Mouse (Mus musculus): Measurements from ENCODE around the gene Fam71e1. TPM values are rescaled to one million over a fixed set of nuclear protein-coding genes. Genes with fewer than 3 reads are reported as not detected.

Fam71e1 gene
- polyA plus RNA-seq, 1 experiment, result 9.4 TPM

DNA sequence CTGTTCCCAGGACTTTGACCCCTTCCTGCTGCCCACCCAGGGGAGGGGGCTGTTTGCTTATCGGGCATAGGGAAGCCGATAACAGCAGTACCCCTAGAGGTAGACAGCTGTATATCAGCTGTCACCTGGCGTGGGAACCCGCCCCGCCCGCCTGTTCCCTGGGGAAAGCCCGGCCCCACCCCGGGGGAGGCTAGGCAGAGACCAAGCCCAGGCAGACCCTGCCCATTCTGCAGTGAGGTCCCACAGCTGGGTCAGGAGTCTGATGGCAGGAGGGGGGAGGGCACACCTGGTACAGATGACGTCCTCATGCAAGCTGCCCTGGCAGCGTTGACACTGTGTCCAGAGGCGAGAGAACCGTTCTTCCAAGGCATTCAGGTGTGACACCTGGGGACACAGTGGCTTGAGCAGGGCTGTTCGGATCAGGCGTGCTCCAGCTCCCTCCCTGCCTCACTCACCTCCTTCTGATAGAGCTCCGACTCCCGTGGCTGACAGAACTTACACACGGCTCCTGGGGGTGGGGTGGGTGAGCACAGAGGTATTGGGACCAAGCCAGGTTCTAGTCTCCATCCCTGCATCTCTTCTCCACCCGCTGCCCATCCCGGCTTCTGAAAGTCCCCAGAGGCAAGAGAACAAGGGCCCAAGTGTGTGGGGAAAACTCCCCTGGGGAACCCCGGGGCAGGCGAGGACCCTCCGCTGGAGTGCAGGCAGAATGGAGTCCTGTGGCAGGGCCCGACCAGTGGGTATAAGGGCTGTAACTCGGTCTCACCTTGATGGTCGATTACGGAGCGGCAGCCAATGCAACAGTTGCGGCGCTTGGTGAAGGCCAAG lies 36.8 kb downstream of the Fam71e1 start:
- Histone ChIP-seq H3K4me1 (replicated peaks; ENCODE audit: control insufficient read depth, insufficient read depth, low read length) (peaks cover 21% of the 10 kb centered on the region), H3K27ac (ENCODE audit: control insufficient read depth, insufficient read depth, low read length) (no peak overlapping the region), H3K27me3 (ENCODE audit: control insufficient read depth, insufficient read depth, low read length) (no peaks in the 10 kb centered on the region), H3K36me3 (ENCODE audit: control insufficient read depth, insufficient read depth, low read length) (peaks cover 4% of the 10 kb centered on the region), H3K4me3 (ENCODE audit: control insufficient read depth, insufficient read depth, low read length) (no peak overlapping the region)
- 95% methylated on average over 29 of the region's 29 CpGs for WGBS
- TF ChIP-seq POLR2A (IDR thresholded peaks at IDR 0.05; ENCODE audit: control insufficient read depth, extremely low read depth, insufficient read depth, low read length, poor library complexity) (no peak), CTCF (IDR thresholded peaks at IDR 0.05; ENCODE audit: borderline replicate concordance, control insufficient read depth, extremely low read depth, insufficient read depth, low read length, poor library complexity) (no peak)
- DNase-seq, result no peak

DNA sequence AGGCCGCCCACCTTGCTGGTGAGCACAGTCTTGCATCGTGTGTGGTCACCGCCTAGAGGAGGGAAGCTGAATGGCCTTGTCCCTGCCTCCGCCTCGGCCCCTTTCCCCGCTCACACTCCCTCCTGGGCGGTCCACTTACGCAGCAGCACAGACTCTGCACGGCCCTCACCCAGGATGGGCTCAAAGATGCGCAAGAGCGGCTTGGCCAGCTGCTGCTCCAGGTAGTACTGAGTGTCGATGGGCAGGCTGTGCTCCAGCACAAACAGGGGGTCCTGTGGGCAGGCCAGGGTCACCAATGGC lies 37.3 kb downstream of the Fam71e1 start:
- Histone ChIP-seq H3K36me3 (ENCODE audit: control insufficient read depth, insufficient read depth, low read length) (peaks cover 8% of the 10 kb centered on the region), H3K27ac (ENCODE audit: control insufficient read depth, insufficient read depth, low read length) (no peak overlapping the region), H3K27me3 (ENCODE audit: control insufficient read depth, insufficient read depth, low read length) (no peaks in the 10 kb centered on the region), H3K4me3 (ENCODE audit: control insufficient read depth, insufficient read depth, low read length) (no peak overlapping the region), H3K4me1 (replicated peaks; ENCODE audit: control insufficient read depth, insufficient read depth, low read length) (peaks cover 16% of the 10 kb centered on the region)
- 98% methylated on average over 12 of the region's 12 CpGs for WGBS
- no peak for TF ChIP-seq CTCF (IDR thresholded peaks at IDR 0.05; ENCODE audit: borderline replicate concordance, control insufficient read depth, extremely low read depth, insufficient read depth, low read length, poor library complexity)
- TF ChIP-seq POLR2A (IDR thresholded peaks at IDR 0.05; ENCODE audit: control insufficient read depth, extremely low read depth, insufficient read depth, low read length, poor library complexity), result no peak
- DNase-seq, result no peak

DNA sequence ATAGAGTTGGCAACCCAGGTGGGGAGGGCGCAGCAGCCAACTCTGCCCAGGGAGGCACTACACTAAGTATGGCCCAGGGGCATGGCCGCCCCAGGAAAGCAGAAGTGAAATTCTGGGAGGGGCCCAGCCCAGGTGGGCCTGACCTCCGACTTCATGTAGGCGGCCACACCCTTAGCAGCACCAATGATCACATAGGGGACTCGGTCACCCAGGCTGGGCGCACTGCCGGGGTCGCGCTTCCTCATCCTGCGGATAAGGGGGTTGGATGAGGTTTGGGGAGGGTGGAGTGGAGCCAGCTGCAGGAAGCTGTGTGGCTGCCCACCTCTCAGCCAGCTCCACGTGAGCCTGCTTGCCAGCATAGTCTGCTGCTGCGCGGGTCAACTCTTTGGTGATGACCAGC lies 37.9 kb downstream of the Fam71e1 start:
- Histone ChIP-seq H3K36me3 (ENCODE audit: control insufficient read depth, insufficient read depth, low read length) (peaks cover 13% of the 10 kb centered on the region), H3K4me1 (replicated peaks; ENCODE audit: control insufficient read depth, insufficient read depth, low read length) (peaks cover 15% of the 10 kb centered on the region), H3K4me3 (ENCODE audit: control insufficient read depth, insufficient read depth, low read length) (no peak overlapping the region), H3K27ac (ENCODE audit: control insufficient read depth, insufficient read depth, low read length) (no peak overlapping the region), H3K27me3 (ENCODE audit: control insufficient read depth, insufficient read depth, low read length) (no peaks in the 10 kb centered on the region)
- 39% methylated on average over 13 of the region's 13 CpGs for WGBS
- no peak for TF ChIP-seq CTCF (IDR thresholded peaks at IDR 0.05; ENCODE audit: borderline replicate concordance, control insufficient read depth, extremely low read depth, insufficient read depth, low read length, poor library complexity)
- no peak for TF ChIP-seq POLR2A (IDR thresholded peaks at IDR 0.05; ENCODE audit: control insufficient read depth, extremely low read depth, insufficient read depth, low read length, poor library complexity)
- DNase-seq, result no peak

DNA sequence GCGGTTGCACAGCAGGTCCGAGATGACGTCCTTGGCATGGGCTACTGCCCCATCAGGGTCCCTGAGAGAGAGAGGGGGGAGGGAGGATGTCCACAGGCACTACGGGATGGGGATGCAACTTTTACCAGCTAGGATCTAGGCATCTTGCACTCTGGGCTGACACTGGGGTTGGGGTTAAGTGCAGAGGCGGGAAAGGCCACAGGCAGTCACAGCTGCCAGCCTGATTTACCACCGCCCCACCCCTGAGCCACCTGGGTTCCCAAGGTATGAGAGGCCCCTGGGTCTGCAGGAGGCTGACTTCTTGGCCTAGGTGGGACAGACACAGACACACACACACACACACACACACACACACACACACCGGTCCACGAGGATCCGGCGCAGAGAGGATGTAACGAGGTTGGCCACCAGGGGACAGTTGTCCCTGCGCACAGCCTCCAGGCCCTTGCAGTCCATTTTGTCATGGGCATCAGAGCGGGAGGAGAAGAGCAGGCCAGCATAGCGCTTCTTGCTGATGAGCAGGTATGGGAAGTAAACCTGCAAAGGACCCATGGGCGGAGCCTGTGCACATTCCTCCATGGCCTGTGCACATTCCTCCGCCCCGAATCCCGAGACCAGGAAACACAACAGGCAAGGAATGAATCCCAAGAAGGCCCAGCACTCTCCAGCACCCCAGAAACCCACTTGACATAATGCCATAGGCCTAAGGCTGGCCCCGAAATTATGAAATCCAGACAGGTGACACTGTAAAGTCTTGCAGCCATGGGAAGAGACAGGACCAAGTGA lies 38.5 kb downstream of the Fam71e1 start:
- Histone ChIP-seq H3K4me1 (replicated peaks; ENCODE audit: control insufficient read depth, insufficient read depth, low read length) (peaks cover 15% of the 10 kb centered on the region), H3K27ac (ENCODE audit: control insufficient read depth, insufficient read depth, low read length) (no peak overlapping the region), H3K4me3 (ENCODE audit: control insufficient read depth, insufficient read depth, low read length) (no peak overlapping the region), H3K27me3 (ENCODE audit: control insufficient read depth, insufficient read depth, low read length) (no peaks in the 10 kb centered on the region), H3K36me3 (ENCODE audit: control insufficient read depth, insufficient read depth, low read length) (peaks cover 20% of the 10 kb centered on the region)
- TF ChIP-seq POLR2A (IDR thresholded peaks at IDR 0.05; ENCODE audit: control insufficient read depth, extremely low read depth, insufficient read depth, low read length, poor library complexity) (no peak), CTCF (IDR thresholded peaks at IDR 0.05; ENCODE audit: borderline replicate concordance, control insufficient read depth, extremely low read depth, insufficient read depth, low read length, poor library complexity) (no peak)
- WGBS, result 73% methylated on average over 19 of the region's 19 CpGs
- DNase-seq, result no peak

DNA sequence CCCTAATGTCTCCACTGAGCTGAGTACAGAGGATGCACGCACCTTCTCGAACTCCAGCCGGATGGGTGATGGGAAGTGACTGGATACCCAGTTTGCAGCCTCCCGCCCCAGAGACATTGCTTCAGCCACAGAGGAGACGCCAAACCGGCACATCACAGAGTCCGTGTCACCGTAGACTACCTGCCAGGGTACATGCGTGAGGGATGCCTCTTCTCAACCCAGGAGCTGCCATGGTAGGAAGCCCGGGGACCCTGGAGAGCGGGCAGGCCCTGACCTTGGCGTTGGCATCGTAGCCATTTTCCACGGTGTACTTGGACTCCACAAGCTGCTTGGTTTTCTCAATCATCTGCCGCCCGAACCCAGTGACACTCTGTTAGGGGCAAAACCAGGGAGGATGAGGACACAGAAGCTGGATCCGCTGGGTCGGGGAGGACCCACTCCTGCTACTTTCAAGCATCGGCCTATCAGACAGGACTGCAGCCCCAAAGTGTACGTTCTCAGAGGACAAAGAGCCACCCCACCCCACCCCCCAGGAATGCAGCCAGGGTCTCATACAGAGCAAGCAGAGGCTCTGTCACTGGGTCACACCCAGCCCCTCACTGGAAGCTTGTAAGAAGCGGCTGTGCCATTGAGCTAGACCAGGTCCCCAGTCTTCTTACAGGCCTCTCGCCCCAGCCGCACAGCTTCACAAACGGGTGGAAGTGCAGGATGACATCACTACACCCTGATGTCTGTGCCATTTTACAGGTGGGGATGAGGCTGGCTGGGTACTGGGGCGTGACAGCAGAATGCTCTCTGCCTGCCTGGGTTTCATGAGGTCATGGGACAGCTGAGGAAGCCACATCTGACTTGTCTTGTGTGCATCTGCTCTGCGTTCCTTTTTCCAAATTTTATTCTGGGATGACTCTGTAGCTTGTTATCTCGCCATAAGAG lies 39.5 kb downstream of the Fam71e1 start:
- TF ChIP-seq POLR2A (IDR thresholded peaks at IDR 0.05; ENCODE audit: control insufficient read depth, extremely low read depth, insufficient read depth, low read length, poor library complexity) (no peak), CTCF (IDR thresholded peaks at IDR 0.05; ENCODE audit: borderline replicate concordance, control insufficient read depth, extremely low read depth, insufficient read depth, low read length, poor library complexity) (no peak)
- DNase-seq, result no peak
- 92% methylated on average over 27 of the region's 27 CpGs for WGBS
- H3K27me3 ChIP-seq (ENCODE audit: control insufficient read depth, insufficient read depth, low read length), result no peaks in the 10 kb centered on the region
- no peak overlapping the region for H3K27ac ChIP-seq (ENCODE audit: control insufficient read depth, insufficient read depth, low read length)
- no peak overlapping the region for H3K4me3 ChIP-seq (ENCODE audit: control insufficient read depth, insufficient read depth, low read length)
- peaks cover 15% of the 10 kb centered on the region for H3K4me1 ChIP-seq (replicated peaks; ENCODE audit: control insufficient read depth, insufficient read depth, low read length)
- H3K36me3 ChIP-seq (ENCODE audit: control insufficient read depth, insufficient read depth, low read length), result peaks cover 29% of the 10 kb centered on the region

DNA sequence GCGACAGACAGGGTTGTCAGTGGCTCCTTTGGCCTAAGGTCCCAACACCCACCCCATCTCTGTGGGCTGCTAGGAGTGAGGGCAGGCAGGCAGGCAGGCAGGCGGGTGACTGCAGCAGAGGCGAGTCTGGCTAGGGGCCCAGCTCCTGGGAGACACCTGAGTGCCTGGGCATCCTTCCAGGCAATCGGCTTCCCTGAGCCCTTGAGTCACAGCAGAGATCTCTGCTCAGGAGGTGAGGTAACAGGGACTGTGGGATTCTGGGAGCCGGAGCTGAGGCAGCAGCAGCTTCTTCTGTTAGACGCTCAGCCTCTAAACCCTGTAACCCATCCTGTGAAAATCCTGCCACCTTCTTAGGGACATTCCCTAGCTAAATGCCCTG lies 40.2 kb downstream of the Fam71e1 start:
- TF ChIP-seq CTCF (IDR thresholded peaks at IDR 0.05; ENCODE audit: borderline replicate concordance, control insufficient read depth, extremely low read depth, insufficient read depth, low read length, poor library complexity) (no peak), POLR2A (IDR thresholded peaks at IDR 0.05; ENCODE audit: control insufficient read depth, extremely low read depth, insufficient read depth, low read length, poor library complexity) (no peak)
- Histone ChIP-seq H3K36me3 (ENCODE audit: control insufficient read depth, insufficient read depth, low read length) (peaks cover 29% of the 10 kb centered on the region), H3K4me3 (ENCODE audit: control insufficient read depth, insufficient read depth, low read length) (no peak overlapping the region), H3K27me3 (ENCODE audit: control insufficient read depth, insufficient read depth, low read length) (no peaks in the 10 kb centered on the region), H3K4me1 (replicated peaks; ENCODE audit: control insufficient read depth, insufficient read depth, low read length) (peaks cover 8% of the 10 kb centered on the region), H3K27ac (ENCODE audit: control insufficient read depth, insufficient read depth, low read length) (no peak overlapping the region)
- 88% methylated on average over 6 of the region's 6 CpGs for WGBS
- DNase-seq, result no peak
